Mouse (Mus musculus) G1E-ER4 (cell line): ENCODE data around the gene D730048I06Rik. TPM values are rescaled to one million over a fixed set of nuclear protein-coding genes. Genes with fewer than 3 reads are reported as not detected.

Source experiments
- GATA1 ChIP-seq: IDR thresholded peaks from one replicate; pipeline ENCODE4 v1.8.0; 2012; ENCODE audit warnings: low read length, inconsistent platforms
- polyA plus RNA-seq: library from polyadenylated mRNA; stranded (reverse); fragments of >175 nt; gene quantifications from 2 replicates; pipeline ENCODE4 v1.2.3, GENCODE M21; 2012

Gene D730048I06Rik
- not detected in 2 replicates for polyA plus RNA-seq

GRCm38 (mm10) chr9:35790001-35790400, at the start of gene D730048I06Rik, which contains the start of gene Gm27235:
D730048I06Rik (minus strand) TSS chr9:35790112.
Gm27235 (minus strand) TSS chr9:35790101.
- no peak for TF ChIP-seq GATA1

DNA sequence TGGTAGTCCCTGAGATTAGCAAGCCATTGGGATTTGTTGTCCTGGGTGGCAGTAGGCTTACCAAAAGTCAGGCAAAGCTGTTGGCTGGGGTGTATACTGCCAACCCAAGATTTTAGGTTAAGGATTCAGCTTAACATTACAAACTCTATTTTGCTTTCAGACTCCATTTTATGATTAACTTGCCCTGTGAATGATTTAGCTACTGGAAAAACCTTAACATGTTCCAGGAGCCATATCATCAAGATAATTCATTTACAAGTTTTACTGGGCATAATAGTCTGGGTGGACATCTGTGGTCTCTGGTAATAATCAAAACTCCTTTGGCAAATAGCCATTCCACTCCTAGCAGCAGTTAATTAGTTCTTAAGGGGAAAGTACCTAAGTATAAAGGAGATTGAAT, 8.2 kb upstream of the D730048I06Rik start:
- no peak for TF ChIP-seq GATA1

GRCm38 (mm10) chr9:35778009-35778408, 11.9 kb downstream of the D730048I06Rik start, which contains the start of gene Gm17727:
Gm17727 (minus strand) TSS chr9:35778109.
- TF ChIP-seq GATA1, result no peak

- TF ChIP-seq GATA1, result no peak
Observed at GRCm38 (mm10) chr9:35756843-35757242, 33.1 kb downstream of the D730048I06Rik start.

DNA sequence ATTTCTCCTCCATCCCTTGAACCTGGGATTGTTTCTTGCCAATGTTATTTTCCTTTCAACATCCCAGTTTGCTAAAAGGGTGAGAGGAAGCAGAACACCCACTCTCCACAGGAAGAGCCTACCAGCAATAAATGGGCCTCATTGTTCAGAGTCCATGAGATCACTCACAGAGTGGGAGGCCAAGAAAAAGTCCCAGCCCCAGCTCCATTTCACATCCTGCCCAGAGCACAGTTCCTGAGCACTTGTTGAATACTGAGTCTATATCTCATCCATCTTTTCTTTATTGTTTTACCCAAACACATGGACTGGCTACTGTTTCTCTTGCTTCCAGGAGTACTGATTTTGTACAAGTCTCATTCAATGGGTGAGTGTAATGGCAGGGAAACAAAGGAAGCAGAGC, 49.2 kb downstream of the D730048I06Rik start, which contains the start of gene Gm17677:
Gene Gm17677, plus strand, starts transcription at position 301 of the 400 bp plus-strand sequence.
- no peak for TF ChIP-seq GATA1

Other genes with a start within 250 kb of the D730048I06Rik start
- gene Ddx25, start 231.6 kb downstream of the D730048I06Rik start, polyA plus RNA-seq, result not detected in 2 replicates
- gene Pus3, start 231.5 kb downstream of the D730048I06Rik start, polyA plus RNA-seq, result 0.92 and 1.4 TPM in 2 replicates
- 0.30 and 0.33 TPM in 2 replicates for gene Pate2, start 219.8 kb downstream of the D730048I06Rik start, polyA plus RNA-seq
- 2.4 and 3.0 TPM in 2 replicates for gene Hyls1, start 219.7 kb downstream of the D730048I06Rik start, polyA plus RNA-seq
- not detected in 2 replicates for gene Pate4, start 178.2 kb downstream of the D730048I06Rik start, polyA plus RNA-seq
- gene Pate3, start 141.9 kb downstream of the D730048I06Rik start, polyA plus RNA-seq, result not detected in 2 replicates
- not detected in 2 replicates for gene Pate1, start 102.7 kb downstream of the D730048I06Rik start, polyA plus RNA-seq
- not detected in 2 replicates for gene Gm17677, start 49.1 kb downstream of the D730048I06Rik start, polyA plus RNA-seq
- not detected in 2 replicates for gene Gm17727, start 12.0 kb downstream of the D730048I06Rik start, polyA plus RNA-seq
- not detected in 2 replicates for gene Gm27235, start within 50 bp of the D730048I06Rik start, polyA plus RNA-seq
- not detected in 2 replicates for gene 9230110F15Rik, start 54.0 kb upstream of the D730048I06Rik start, polyA plus RNA-seq
- gene 9230113P08Rik, start 118.3 kb upstream of the D730048I06Rik start, polyA plus RNA-seq, result not detected in 2 replicates